Mouse (Mus musculus) c-Kit-positive CD71-positive TER-119-positive erythroid progenitor cells, embryonic 14.5 days (primary cell): Measurements from ENCODE around the gene Ss18l1.

Experiments
- DNase-seq: peaks from one replicate; pipeline ENCODE4 v3.0.0-alpha.2; 2013; ENCODE audit warnings: low spot score

Ss18l1 gene

GRCm38 (mm10) chr2:180085926-180086636, 43.8 kb downstream of the Ss18l1 start:
- DNase-seq, result no peak

- no peak for DNase-seq
These were observed 44.3 kb downstream of the Ss18l1 start for GRCm38 (mm10) chr2:180086637-180087027.

GRCm38 (mm10) chr2:180087472-180087871, 45.2 kb downstream of the Ss18l1 start:
- no peak for DNase-seq

- DNase-seq, result no peak
These were observed 48.0 kb downstream of the Ss18l1 start for GRCm38 (mm10) chr2:180090285-180090684.

GRCm38 (mm10) chr2:180095711-180096110, 53.4 kb downstream of the Ss18l1 start:
- no peak for DNase-seq

- DNase-seq, result no peak
These were observed 55.3 kb downstream of the Ss18l1 start for GRCm38 (mm10) chr2:180097585-180097984.

GRCm38 (mm10) chr2:180098167-180098566, 55.9 kb downstream of the Ss18l1 start:
- peak; percentile 18 for DNase-seq

GRCm38 (mm10) chr2:180099529-180099928, 57.2 kb downstream of the Ss18l1 start:
- DNase-seq, result no peak

GRCm38 (mm10) chr2:180103151-180103977, 61.1 kb downstream of the Ss18l1 start:
- DNase-seq, result no peak

- DNase-seq, result peak; percentile 35
These were observed 61.8 kb downstream of the Ss18l1 start, which contains the start of gene Hrh3 for GRCm38 (mm10) chr2:180103978-180104658. TSS of gene Hrh3 (minus strand) at chr2:180104488.

GRCm38 (mm10) chr2:180104659-180105377, 62.5 kb downstream of the Ss18l1 start:
- DNase-seq, result no peak

GRCm38 (mm10) chr2:180105441-180106190, 63.3 kb downstream of the Ss18l1 start:
- DNase-seq, result no peak

GRCm38 (mm10) chr2:180107081-180107480, 64.8 kb downstream of the Ss18l1 start:
- no peak for DNase-seq

- DNase-seq, result no peak
These were observed 66.0 kb downstream of the Ss18l1 start for GRCm38 (mm10) chr2:180108285-180108684.

- DNase-seq, result no peak
These were observed 71.9 kb downstream of the Ss18l1 start for GRCm38 (mm10) chr2:180113909-180114890.

GRCm38 (mm10) chr2:180115279-180115678, 73.0 kb downstream of the Ss18l1 start:
- no peak for DNase-seq

- DNase-seq, result no peak
These were observed 73.8 kb downstream of the Ss18l1 start for GRCm38 (mm10) chr2:180116081-180116493.

- DNase-seq, result no peak
These were observed 74.6 kb downstream of the Ss18l1 start for GRCm38 (mm10) chr2:180116741-180117484.
